Mouse (Mus musculus) stomach, embryonic 16.5 days (tissue): ENCODE measurements around the gene Adgrg7. TPM values are rescaled to one million over a fixed set of nuclear protein-coding genes. Genes with fewer than 3 reads are reported as not detected.

Experiments used
- ATAC-seq: fragments of 200-750 bp; cut with Nextera tagmentation; 2 replicates; pipeline ENCODE4 v1.8.0; 2017; ENCODE audit warnings: moderate number of reproducible peaks, moderate TSS enrichment; ENCODE audit not compliant: insufficient read depth, low FRiP score
- H3K27ac ChIP-seq: fragments of 300-500 bp; sonication (generic); 2 replicates; pipeline ENCODE4 v1.5.1; 2014; ENCODE audit warnings: low read length
- H3K27me3 ChIP-seq: fragments of 300-500 bp; sonication (generic); 2 replicates; pipeline ENCODE4 v1.6.1; 2014; ENCODE audit warnings: low read length, control low read depth, mixed read lengths; ENCODE audit not compliant: control insufficient read depth, insufficient read depth
- H3K36me3 ChIP-seq: fragments of 300-500 bp; sonication (generic); 2 replicates; pipeline ENCODE4 v1.6.1; 2014; ENCODE audit warnings: low read length; ENCODE audit not compliant: control insufficient read depth, insufficient read depth
- H3K4me1 ChIP-seq: fragments of 300-500 bp; sonication (generic); 2 replicates; pipeline ENCODE4 v1.6.1; 2014; ENCODE audit warnings: low read length, control low read depth, mixed read lengths; ENCODE audit not compliant: control insufficient read depth, insufficient read depth
- H3K4me2 ChIP-seq: fragments of 300-500 bp; sonication (generic); 2 replicates; pipeline ENCODE4 v1.6.1; 2014; ENCODE audit warnings: low read depth, low read length, mixed read lengths
- H3K4me3 ChIP-seq: fragments of 300-500 bp; sonication (generic); replicated peaks from 2 replicates; pipeline ENCODE4 v1.5.1; 2014; ENCODE audit warnings: mild to moderate bottlenecking, low read length
- H3K9ac ChIP-seq: fragments of 300-500 bp; sonication (generic); 2 replicates; pipeline ENCODE4 v1.6.1; 2014; ENCODE audit warnings: low read length
- H3K9me3 ChIP-seq: fragments of 300-500 bp; sonication (generic); replicated peaks from 2 replicates; pipeline ENCODE4 v1.6.1; 2016; ENCODE audit warnings: low read length, control low read depth; ENCODE audit not compliant: control insufficient read depth
- WGBS: fragments of 180-500 bp; shearing (Covaris S2); extraction: QIAGEN DNeasy Blood & Tissue Kit; methylation state at CpG from one replicate; pipeline ENCODE4 v1.1.7; 2014; 5-methylcytosine and 5-hydroxymethylcytosine counted together
- polyA plus RNA-seq: library from polyadenylated mRNA; unstranded; fragments of >200 nt; fragmentation: Nextera tagmentation; extraction: Ambion mirVana; gene quantifications from 2 replicates; pipeline ENCODE4 v1.2.1, GENCODE M21; 2015

Gene Adgrg7
- polyA plus RNA-seq, 1 experiment from 2014 or later, result 0.87 TPM

- Histone ChIP-seq H3K36me3 (peaks cover 12% of the 10 kb centered on the region), H3K9me3 (no peaks in the 10 kb centered on the region), H3K9ac (no peak overlapping the region), H3K4me2 (no peak overlapping the region), H3K27ac (no peak overlapping the region), H3K4me1 (no peaks in the 10 kb centered on the region), H3K27me3 (no peaks in the 10 kb centered on the region), H3K4me3 (no peak overlapping the region)
- no peak for ATAC-seq
- 73% methylated on average over 8 of the region's 8 CpGs for WGBS
Observed at GRCm38 (mm10) chr16:56681010-56681645, 114.5 kb downstream of the Adgrg7 start.

- no peak overlapping the region for H3K4me2 ChIP-seq
- no peaks in the 10 kb centered on the region for H3K4me1 ChIP-seq
- no peak for ATAC-seq
- 61% methylated on average over 4 of the region's 4 CpGs for WGBS
- no peaks in the 10 kb centered on the region for H3K9me3 ChIP-seq
- H3K27ac ChIP-seq, result no peak overlapping the region
- no peaks in the 10 kb centered on the region for H3K27me3 ChIP-seq
- H3K36me3 ChIP-seq, result peaks cover 3% of the 10 kb centered on the region
- no peak overlapping the region for H3K9ac ChIP-seq
- H3K4me3 ChIP-seq, result no peak overlapping the region
Observed at GRCm38 (mm10) chr16:56677146-56677545, 118.5 kb downstream of the Adgrg7 start.

Other genes with a start within 250 kb of the Adgrg7 start
- 175 and 176 TPM in 2 replicates for gene Tfg, start 78.4 kb downstream of the Adgrg7 start, polyA plus RNA-seq
- 51.0 and 52.7 TPM in 2 replicates for gene Tmem45a, start 90.3 kb upstream of the Adgrg7 start, polyA plus RNA-seq
- not detected in 2 replicates for gene Lnp1, start 132.2 kb upstream of the Adgrg7 start, polyA plus RNA-seq